Mouse (Mus musculus) hindbrain, embryonic 10.5 days (tissue): ENCODE measurements around the gene Alpl. TPM values are rescaled to one million over a fixed set of nuclear protein-coding genes. Genes with fewer than 3 reads are reported as not detected.
A peak's percentile ranks its signal among the peaks of the same experiment; 100 is the strongest.

ENCODE experiments used
- DNase-seq: peaks from one replicate; pipeline ENCODE4 v3.0.0-alpha.2; 2017; ENCODE audit warnings: low spot score
- H3K27ac ChIP-seq: fragments of 300-500 bp; sonication (generic); 2 replicates; pipeline ENCODE4 v1.5.1; 2016; ENCODE audit warnings: mild to moderate bottlenecking, moderate library complexity
- H3K27me3 ChIP-seq: fragments of 300-500 bp; sonication (generic); 2 replicates; pipeline ENCODE4 v1.6.1; 2016; ENCODE audit warnings: mild to moderate bottlenecking; ENCODE audit not compliant: poor library complexity, insufficient read depth, severe bottlenecking
- H3K36me3 ChIP-seq: fragments of 300-500 bp; sonication (generic); 2 replicates; pipeline ENCODE4 v1.6.1; 2016; ENCODE audit warnings: mild to moderate bottlenecking, moderate library complexity
- H3K4me1 ChIP-seq: fragments of 300-500 bp; sonication (generic); replicated peaks from 2 replicates; pipeline ENCODE4 v1.6.1; 2016; ENCODE audit warnings: mild to moderate bottlenecking
- H3K4me3 ChIP-seq: fragments of 300-500 bp; sonication (generic); 2 replicates; pipeline ENCODE4 v1.5.1; 2016; ENCODE audit warnings: mild to moderate bottlenecking, moderate library complexity
- H3K9me3 ChIP-seq: fragments of 300-500 bp; sonication (generic); 2 replicates; pipeline ENCODE4 v1.6.1; 2016; ENCODE audit warnings: mild to moderate bottlenecking, moderate library complexity
- WGBS: fragments of 180-500 bp; shearing (Covaris S2); methylation state at CpG from one replicate; pipeline ENCODE4 v1.1.7; 2016; 5-methylcytosine and 5-hydroxymethylcytosine counted together
- polyA plus RNA-seq: library from polyadenylated mRNA; unstranded; fragments of >200 nt; fragmentation: Nextera tagmentation; extraction: Ambion mirVana; gene quantifications from 2 replicates; pipeline ENCODE4 v1.2.1, GENCODE M21; 2016

Alpl gene
- polyA plus RNA-seq, 1 experiment from 2014 or later = 26.1 TPM

DNA sequence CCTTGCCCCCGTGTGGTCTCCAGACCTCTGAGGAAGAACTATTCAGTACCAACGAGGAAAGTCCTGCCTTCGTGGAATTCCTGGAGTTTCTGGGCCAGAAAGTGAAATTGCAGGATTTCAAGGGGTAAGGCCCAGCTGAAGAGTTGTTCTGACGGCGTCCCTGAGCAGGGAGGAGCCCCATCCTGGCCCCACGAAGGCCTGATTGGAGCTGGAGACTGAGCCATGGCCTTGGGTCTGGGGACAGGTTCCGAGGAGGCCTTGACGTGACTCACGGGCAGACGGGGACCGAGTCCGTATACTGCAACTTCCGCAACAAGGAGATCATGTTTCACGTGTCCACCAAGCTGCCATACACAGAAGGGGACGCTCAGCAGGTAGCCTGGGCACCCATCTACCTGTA, 78.5 kb downstream of the Alpl start:
- no peaks in the 10 kb centered on the region for H3K36me3 ChIP-seq
- no peaks in the 10 kb centered on the region for H3K9me3 ChIP-seq
- H3K27me3 ChIP-seq = peaks cover 66% of the 10 kb centered on the region
- no peak overlapping the region for H3K4me3 ChIP-seq
- WGBS = 68% methylated on average over 15 of the region's 15 CpGs
- DNase-seq = no peak
- peaks cover 64% of the 10 kb centered on the region for H3K4me1 ChIP-seq
- H3K27ac ChIP-seq = peak overlapping the region; percentile 86; the same call in 1 of the 2 replicates

DNA sequence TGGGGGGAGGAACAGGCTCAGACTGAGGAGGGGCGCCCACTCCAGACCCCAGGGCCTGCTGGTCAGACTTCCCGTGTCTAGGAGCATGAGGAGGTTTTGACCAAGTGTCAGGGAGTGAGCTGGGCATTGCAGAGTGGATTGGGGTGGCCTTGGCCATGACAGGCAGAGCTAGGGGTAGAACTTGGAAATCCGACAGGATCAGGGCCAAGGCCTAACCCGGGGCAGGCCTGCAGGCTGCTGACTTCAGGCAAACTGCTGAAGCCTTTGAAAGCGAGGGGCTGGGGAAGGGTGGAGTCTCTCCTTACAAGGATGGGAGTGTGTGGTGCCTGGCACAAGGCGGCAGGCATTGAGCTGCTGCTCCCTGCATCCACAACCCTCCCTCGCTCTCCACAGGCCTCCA, 79.2 kb downstream of the Alpl start:
- no peak for DNase-seq
- Histone ChIP-seq H3K27me3 (peaks cover 60% of the 10 kb centered on the region), H3K4me3 (no peak overlapping the region), H3K27ac (peak overlapping the region; percentile 26; the same call in 1 of the 2 replicates), H3K36me3 (no peaks in the 10 kb centered on the region), H3K4me1 (peaks cover 57% of the 10 kb centered on the region), H3K9me3 (no peaks in the 10 kb centered on the region)
- WGBS = 56% methylated on average over 7 of the region's 7 CpGs

DNA sequence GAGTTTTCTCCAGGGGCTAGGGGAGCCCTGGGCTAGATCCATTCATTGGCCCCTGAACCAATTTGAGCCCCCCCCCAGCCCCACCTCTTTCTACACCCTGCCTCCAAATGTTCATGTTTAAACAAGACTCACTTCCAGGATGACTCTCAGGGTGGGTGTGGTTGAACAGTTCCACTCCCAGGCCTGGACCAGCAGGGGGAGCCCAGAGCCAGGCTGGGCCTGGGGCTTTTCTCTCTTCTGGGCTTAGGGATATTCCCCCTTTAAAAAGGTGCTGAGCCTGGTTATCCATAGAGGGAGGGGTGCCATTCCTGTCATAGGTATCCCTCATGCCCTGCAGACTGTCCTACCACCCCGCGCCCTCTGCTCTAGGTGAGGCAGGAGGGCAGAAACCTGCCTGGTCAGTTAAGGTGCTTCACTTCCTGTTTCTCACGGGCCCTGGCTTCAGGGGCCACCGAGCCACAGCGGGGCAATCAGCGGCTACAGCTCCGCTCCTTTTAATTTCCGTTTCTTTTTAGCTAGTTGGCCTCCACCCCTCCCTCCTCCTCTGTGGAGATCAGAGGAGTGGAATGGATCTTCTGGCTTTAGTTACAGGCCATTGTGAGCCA, 82.1 kb downstream of the Alpl start:
- H3K27ac ChIP-seq = no peak overlapping the region; the same call in 1 of the 2 replicates
- H3K36me3 ChIP-seq = no peaks in the 10 kb centered on the region
- H3K27me3 ChIP-seq = peaks cover 52% of the 10 kb centered on the region
- peaks cover 42% of the 10 kb centered on the region for H3K4me1 ChIP-seq
- no peak overlapping the region for H3K4me3 ChIP-seq
- DNase-seq = peak; percentile 22
- H3K9me3 ChIP-seq = no peaks in the 10 kb centered on the region
- WGBS = 52% methylated on average over 8 of the region's 8 CpGs

DNA sequence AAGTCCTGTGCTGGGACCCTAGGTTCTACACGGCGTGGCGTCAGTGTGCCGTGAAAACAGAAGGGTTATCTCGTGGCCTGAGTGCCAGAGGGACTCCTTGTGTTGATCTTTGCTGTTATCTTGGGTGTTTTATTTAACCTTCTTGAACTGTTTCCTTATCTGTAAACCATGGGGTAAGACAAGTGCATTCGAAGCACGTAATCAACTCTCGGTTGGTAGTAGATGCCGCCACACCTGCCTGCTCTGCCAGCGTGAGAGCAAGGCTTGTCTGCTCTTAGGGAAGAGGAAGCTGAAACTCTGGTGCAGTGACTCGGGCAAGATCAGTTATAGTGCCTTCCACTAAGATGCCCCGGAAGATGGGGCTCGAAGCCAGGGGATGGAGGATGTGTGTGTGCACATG, 83.2 kb downstream of the Alpl start:
- no peak for DNase-seq
- no peak overlapping the region for H3K27ac ChIP-seq
- peaks cover 34% of the 10 kb centered on the region for H3K4me1 ChIP-seq
- H3K36me3 ChIP-seq = no peaks in the 10 kb centered on the region
- H3K9me3 ChIP-seq = no peaks in the 10 kb centered on the region
- WGBS = 91% methylated on average over 13 of the region's 13 CpGs
- peaks cover 52% of the 10 kb centered on the region for H3K27me3 ChIP-seq
- no peak overlapping the region for H3K4me3 ChIP-seq

DNA sequence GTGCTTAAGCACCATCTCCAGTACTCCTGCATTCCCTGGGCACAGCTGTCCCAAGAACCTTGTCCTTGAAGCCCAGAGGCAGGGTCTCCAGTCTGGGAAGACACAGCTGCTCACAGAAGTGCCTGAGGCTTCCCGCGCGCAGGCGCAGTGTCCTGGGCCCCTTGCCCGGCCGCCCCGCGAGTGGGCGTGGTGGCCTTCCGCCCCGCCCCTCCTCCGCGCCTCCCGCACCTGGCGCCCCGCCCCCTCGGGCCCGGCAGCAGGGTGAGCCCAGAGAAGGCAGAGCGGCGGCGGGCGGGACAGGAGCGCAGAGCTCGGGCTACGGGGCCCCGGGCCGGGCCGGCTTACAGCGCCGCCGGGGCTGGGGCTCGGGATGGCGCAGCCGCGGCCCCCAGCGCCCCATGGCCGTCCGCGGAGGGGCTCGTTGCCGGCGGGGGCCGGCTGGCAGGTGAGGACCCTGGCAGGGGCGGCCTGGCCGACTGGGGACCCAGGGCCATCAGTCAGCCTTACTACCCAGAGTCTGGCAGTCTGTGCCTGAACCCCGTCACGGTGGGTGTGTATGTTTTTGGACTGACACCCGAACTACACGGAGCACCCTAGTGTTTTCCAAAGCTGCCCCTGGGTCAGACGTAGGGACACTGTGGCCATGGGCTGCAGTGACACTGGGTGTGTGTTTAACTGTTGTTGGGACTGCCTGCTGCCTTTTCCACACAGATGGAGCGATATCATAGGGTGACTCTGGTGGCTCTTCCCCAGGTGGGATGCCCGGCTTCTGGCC, 88.8 kb downstream of the Alpl start:
- 3% methylated on average over 52 of the region's 52 CpGs for WGBS
- H3K27me3 ChIP-seq = peaks cover 45% of the 10 kb centered on the region

DNA sequence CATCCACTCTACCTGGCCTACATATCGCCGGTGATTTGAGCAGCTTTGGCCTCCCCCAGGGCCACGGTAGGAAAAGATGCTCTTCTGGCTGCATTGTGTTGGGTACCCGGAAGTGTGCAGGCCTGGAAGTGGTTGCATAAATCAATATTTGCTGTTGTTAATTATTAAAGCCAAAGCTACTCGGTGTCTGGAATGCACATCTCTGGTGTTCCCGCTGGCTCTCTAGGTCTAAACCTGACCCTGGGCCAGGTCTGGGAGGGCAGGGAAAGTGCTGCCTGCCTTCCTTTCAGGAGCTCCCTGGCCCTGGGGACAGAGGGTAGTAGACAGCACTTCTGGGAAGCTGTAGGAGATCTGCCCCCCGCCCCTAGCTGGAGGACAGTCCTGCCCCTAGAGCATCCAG, 89.7 kb downstream of the Alpl start:
- Histone ChIP-seq H3K27me3 (peaks cover 45% of the 10 kb centered on the region), H3K9me3 (no peaks in the 10 kb centered on the region), H3K27ac (peak overlapping the region; percentile 87), H3K36me3 (no peaks in the 10 kb centered on the region), H3K4me1 (peaks cover 49% of the 10 kb centered on the region), H3K4me3 (peak overlapping the region; percentile 69; the same call in 1 of the 2 replicates)
- WGBS = 71% methylated on average over 7 of the region's 7 CpGs
- DNase-seq = no peak

More for the DNA sequence above, 88.8 kb downstream of the Alpl start:
- peak overlapping the region; percentile 69 for H3K4me3 ChIP-seq
- H3K36me3 ChIP-seq = no peaks in the 10 kb centered on the region
- DNase-seq = peak; percentile 92
- H3K9me3 ChIP-seq = no peaks in the 10 kb centered on the region
- H3K4me1 ChIP-seq = peaks cover 50% of the 10 kb centered on the region
- H3K27ac ChIP-seq = peak overlapping the region; percentile 87

DNA sequence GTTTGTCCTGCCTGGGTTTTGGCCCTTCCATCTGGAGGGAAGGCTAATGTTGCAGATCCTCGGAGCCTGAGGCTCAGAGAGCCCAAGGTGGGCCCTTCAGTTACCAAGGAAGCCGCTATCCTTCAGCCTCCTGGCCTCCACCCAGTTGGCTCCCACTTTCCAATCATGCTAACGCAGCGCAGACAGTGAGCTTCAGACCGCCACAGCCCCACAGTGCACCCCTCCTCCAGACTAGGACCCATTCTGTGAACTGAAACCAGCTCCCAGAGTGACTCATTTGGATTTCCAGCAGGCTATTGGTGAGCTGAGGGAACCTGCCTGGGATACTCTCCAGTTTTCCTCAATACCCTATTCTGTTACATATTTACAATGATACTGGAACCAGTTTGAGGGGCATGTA, 90.8 kb downstream of the Alpl start:
- no peak for DNase-seq
- H3K36me3 ChIP-seq = no peaks in the 10 kb centered on the region
- H3K27ac ChIP-seq = peak overlapping the region; percentile 53
- H3K9me3 ChIP-seq = no peaks in the 10 kb centered on the region
- H3K4me1 ChIP-seq = peaks cover 50% of the 10 kb centered on the region
- no peak overlapping the region for H3K4me3 ChIP-seq
- peaks cover 39% of the 10 kb centered on the region for H3K27me3 ChIP-seq
- WGBS = 88% methylated on average over 5 of the region's 5 CpGs

DNA sequence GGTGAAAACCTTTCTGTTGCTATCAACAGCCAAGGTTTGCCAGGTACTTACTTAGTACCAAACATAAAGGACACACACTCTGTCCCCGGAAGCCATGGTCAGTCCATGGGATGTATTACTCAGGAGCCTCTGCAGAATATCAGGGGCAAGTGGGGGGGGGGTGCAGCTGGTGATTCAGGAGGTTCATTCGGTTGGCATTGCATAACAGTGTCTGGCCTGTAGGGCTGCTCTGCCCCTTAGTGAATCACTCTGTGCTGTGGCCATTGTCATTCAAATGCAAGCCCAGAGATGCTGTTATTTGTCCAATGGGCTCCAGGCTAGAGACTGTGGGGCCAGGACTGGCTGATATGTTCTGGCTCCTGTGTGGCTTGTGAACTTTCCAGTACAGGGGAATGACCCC, 91.6 kb downstream of the Alpl start:
- peaks cover 54% of the 10 kb centered on the region for H3K4me1 ChIP-seq
- H3K4me3 ChIP-seq = no peak overlapping the region
- WGBS = 65% methylated on average over 2 of the region's 2 CpGs
- H3K27me3 ChIP-seq = peaks cover 33% of the 10 kb centered on the region
- peak; percentile 33 for DNase-seq
- H3K36me3 ChIP-seq = no peaks in the 10 kb centered on the region
- H3K9me3 ChIP-seq = no peaks in the 10 kb centered on the region
- H3K27ac ChIP-seq = peak overlapping the region; percentile 53; the same call in 1 of the 2 replicates

DNA sequence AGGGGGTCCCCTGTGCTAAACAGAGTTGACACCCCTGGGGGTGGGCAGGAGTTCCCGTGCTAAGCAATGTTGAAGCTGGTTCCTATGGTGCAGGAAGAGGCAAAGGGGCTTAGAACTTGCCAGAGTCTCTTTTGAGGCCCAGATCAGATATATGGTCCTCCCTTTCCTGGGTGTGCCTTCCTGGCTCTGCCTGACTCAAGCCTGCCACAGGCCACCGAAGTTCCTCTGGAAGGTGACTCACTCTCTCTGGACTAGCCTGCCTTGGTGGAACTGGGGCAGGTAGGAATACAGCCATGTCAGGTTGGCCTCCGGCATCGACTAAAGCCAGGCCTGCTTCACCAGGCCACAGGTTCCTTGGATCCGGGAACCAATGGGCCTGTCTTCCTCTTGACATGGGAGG, 93.1 kb downstream of the Alpl start:
- peaks cover 68% of the 10 kb centered on the region for H3K4me1 ChIP-seq
- 90% methylated on average over 5 of the region's 5 CpGs for WGBS
- no peaks in the 10 kb centered on the region for H3K9me3 ChIP-seq
- H3K27ac ChIP-seq = no peak overlapping the region; the same call in 1 of the 2 replicates
- no peak overlapping the region for H3K4me3 ChIP-seq
- no peaks in the 10 kb centered on the region for H3K36me3 ChIP-seq
- no peak for DNase-seq
- H3K27me3 ChIP-seq = peaks cover 26% of the 10 kb centered on the region

DNA sequence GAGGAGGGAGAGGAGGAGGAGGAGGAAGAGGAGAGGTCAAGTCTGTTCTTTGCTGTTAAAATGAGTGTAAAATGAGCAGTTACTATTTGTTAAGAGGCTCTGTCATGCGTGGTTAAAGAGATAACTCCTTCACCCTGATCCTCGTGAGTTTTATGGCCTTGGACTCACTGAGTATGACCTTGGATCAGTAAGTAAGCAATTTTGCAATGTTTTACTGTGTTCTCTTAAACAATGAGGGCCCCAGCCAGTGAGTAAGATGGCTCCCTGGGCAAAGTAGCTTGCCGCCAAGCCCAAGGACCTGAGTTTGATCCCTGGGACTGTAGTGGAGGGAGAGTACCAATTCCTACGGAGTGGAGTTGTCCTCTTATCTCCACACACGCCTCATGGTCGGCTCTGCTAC, 95.2 kb downstream of the Alpl start:
- H3K9me3 ChIP-seq = no peaks in the 10 kb centered on the region
- 80% methylated on average over 6 of the region's 6 CpGs for WGBS
- no peak for DNase-seq
- H3K36me3 ChIP-seq = no peaks in the 10 kb centered on the region
- no peak overlapping the region for H3K4me3 ChIP-seq
- peaks cover 57% of the 10 kb centered on the region for H3K4me1 ChIP-seq
- peak overlapping the region; percentile 29; the same call in 1 of the 2 replicates for H3K27ac ChIP-seq
- H3K27me3 ChIP-seq = peaks cover 16% of the 10 kb centered on the region

DNA sequence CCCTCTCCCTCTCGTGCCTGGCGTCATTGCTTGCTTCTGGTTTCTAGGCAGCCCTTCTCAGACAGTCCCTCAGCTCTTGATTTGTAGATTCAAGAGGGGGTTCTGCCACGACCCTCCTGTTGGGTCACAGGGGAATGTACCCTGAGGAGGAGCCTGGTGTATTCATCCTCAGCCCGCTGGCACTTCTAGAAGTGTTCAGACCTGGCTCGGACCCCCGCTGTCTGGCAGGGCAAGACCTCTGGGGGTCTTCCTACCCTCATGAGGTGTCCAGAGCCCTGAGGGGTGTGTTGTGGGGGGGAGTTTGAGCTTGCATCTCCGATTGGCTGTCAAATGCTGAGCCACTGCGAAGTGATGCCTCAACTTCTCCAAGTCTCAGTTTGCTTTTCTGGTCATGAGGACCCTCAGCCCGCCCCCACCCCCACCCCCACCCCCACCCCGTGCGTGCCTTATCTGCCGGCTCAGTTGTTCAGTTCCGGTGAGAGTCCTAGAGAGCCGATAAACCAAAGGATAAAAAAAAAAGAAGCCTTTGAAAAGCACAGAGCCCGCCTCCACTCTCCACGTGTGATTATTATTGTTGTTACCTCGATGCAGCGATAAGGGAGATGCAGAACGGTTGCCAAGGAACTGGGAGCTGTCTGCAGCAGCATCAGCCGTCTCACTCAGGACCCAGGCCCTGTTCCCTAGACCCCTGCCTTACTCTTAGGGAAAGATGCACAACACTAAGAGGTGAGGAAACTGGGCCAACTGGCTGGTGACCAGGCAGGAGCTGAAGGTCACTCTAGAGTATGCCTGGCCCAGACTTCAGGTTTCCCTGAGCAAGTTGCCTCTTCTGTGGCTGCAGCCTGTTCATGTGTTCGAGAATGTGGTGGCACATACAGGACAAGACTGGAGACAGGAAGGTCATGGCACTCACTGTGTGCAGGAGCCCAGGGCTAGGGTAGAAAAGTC, 96.6 kb downstream of the Alpl start:
- Histone ChIP-seq H3K9me3 (no peaks in the 10 kb centered on the region), H3K27me3 (peaks cover 9% of the 10 kb centered on the region; the same call in 1 of the 2 replicates), H3K27ac (0 out of 2 replicates have a peak overlapping the region, but pooled peaks have one; percentile 19), H3K4me1 (peaks cover 49% of the 10 kb centered on the region), H3K36me3 (no peaks in the 10 kb centered on the region), H3K4me3 (no peak overlapping the region)
- DNase-seq = no peak
- WGBS = 68% methylated on average over 21 of the region's 21 CpGs

DNA sequence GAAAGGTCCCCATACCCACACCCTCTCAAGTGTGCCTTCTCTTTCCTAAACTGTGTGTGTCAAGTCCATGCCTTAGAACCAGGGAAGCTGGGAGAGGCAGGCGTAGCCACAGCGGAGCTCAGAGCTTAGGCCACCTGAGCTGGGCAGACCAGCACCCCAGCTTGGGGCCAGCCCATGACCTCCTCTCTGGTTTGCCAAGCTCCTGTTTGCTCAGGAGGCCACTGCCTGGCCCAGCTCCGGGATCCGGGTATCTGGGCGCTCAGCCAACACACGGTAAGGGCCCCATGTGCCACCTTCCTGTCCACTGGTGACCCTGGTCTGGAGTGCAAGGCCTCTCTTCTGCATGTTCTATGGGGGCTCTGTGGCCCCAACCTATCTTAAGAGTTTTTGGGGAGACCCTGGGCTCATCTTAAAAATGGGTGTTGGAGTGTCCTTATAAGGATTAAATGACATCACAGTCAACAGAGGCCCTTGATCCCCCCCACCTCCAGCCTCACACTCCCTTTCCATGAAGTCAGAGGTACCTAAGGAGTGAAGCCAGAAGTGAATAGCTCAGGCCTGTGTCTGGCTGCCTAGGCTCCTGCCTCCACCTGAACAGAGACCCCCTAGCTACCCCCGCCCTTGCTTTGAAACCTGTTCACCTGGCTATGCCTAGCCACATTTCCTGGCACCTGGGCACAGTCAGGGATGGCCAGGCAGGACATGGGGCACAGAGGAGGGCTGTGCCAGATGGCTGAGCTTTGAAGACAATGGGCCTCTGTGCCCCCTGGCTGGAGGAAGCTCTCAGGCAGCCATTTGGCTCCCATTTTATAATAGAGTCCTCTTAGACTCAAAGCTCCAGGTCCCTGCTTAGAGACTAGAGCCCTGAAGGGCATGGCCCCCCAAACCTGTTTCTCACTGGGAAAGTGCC, 97.9 kb downstream of the Alpl start:
- Histone ChIP-seq H3K27ac (peak overlapping the region; percentile 19), H3K27me3 (peaks cover 9% of the 10 kb centered on the region; the same call in 1 of the 2 replicates), H3K9me3 (no peaks in the 10 kb centered on the region), H3K4me3 (no peak overlapping the region), H3K36me3 (no peaks in the 10 kb centered on the region), H3K4me1 (peaks cover 43% of the 10 kb centered on the region)
- no peak for DNase-seq
- 93% methylated on average over 7 of the region's 7 CpGs for WGBS
